Mouse (Mus musculus): ENCODE measurements at regions not wholly inside any gene's neighbourhood (a gene's known extent, or its start where the extent isn't known, plus 50 kb on each side); places are given as distances from the start of the nearest gene placed in this dataset.
"Not testable (repeated sequence)": the region's sequence is repeated elsewhere in the genome, so short reads cannot be mapped to it uniquely, and the experiment has no call there.

DNA sequence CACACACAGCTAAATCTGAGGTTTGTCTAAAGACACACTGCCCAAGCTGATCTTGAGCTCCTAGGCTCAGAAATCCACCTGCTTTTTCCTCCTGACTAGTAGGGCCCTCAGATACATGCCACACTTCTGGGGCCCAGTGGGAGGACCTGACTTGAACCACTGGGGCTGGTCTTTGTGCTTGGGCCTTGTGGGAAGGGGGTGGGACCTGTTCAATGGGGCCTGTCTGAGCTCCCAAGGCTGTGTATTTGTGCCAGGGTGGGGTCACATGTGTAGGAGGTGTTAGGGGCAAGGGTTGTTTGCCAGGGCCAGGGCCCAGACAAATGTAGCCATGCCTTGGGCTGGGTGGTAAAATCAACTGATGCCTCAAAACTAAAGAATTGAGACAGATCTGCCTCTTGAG lies 56.8 kb downstream of the Gm8765 start:
- DNase-seq = not testable (repeated sequence)

DNA sequence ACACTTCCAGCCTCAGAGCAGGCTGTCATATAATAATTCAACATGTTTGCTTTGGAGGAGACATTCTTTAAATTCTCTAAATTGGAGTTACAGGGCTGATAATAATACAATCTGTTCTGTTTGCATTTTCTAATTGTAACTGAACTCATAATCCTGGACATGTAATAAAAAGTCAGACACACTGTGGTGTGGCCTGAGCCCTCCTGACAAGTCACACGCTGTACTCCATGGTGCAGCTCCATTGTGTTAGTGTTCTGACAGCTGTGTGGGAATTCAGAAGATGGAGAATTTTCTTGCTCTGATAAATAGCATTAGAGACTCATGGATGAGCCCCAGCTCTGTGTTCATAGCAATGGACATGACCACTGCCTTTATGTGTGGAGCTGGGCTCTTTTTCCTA lies 58.2 kb downstream of the Gm8765 start:
- DNase-seq = not testable (repeated sequence)

DNA sequence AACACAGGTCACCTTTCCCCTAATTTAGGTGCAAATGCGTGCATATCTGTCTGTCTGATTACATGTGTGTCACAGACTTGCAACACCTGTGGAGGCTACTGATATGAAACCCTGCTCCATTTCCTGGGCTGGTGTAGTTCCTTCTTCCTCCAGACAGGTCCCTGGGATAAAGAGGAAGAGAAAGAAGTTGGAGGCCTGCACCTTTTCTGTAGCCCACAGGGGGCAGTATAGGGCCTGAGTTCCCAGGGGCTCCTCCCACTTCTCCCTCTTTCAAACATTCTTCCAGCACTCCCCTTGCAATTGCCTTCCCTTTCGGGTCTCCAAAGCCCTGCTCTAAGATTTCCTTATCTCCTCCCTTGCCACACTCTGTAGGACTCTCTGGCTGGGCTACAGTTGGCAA lies 66.5 kb downstream of the Gm8765 start:
- no peak for DNase-seq

DNA sequence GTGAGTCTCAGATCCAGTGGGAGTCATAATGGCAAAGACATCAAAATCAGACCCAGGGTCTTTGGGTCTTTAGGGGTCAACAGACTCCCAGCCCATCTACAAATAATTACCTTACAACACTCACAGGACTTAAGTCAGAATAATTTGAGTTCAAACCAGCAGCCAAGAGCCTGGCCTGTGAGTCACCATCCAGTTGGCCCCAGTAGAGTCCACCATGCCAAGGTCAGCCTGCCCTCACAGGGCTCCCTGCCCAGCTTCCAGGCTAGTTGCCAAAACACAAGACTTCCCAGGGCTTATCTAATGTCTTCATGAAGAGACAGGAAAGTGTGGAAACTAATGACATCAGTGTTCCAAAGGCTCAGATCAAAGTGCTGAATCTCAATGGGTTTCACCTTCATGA lies 81.9 kb downstream of the Gm8765 start:
- not testable (repeated sequence) for DNase-seq

DNA sequence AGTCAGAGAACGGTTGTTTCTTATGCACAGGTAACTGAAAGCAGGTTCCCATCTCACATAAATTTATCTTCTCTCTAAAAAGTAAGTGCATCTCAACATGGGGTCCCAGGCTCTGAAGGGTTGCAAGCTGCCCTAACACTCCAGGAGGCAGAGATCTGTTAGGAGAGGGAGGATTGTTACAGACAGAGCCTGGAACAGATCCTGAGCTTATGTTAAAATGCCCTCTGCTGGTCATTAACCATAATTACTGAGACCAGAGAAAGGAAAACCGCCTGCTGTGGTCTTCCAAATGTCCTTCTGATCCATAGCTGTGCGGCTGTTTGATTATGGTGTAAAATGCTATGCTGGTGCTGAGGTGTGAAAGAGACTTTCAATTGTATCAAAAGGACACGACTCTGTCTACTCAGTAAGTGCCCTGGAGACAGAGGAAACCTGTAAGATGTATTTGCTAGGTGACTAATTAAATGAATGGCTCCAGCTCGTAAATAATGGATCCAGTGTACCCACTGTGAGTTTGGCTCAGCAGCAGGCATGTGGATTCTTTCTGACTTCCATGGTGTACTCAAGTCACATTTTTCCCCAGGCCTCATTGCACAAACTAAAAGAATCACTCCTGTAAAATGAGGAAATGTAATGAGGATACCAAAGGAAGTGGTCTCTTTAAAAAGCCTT lies 131.9 kb downstream of the Gm8765 start:
- peak; percentile 14 to 25 for DNase-seq
